Mouse (Mus musculus): Measurements from ENCODE around the gene Bloc1s2.
A peak's percentile ranks its signal among the peaks of the same experiment; 100 is the strongest.
"Not testable (repeated sequence)": the region's sequence is repeated elsewhere in the genome, so short reads cannot be mapped to it uniquely, and the experiment has no call there.

Bloc1s2 gene

GRCm38 (mm10) chr19:44127729-44128497 is 18.3 kb downstream of the Bloc1s2 start:
- no peak for DNase-seq (ENCODE audit: low spot score in 2 of 2)

GRCm38 (mm10) chr19:44121137-44121536 is 25.1 kb downstream of the Bloc1s2 start:
- DNase-seq (ENCODE audit: low spot score in 2 of 2): no peak

- not testable (repeated sequence) for DNase-seq (ENCODE audit: low spot score in 2 of 2)
Observed at GRCm38 (mm10) chr19:44120686-44121085, 25.6 kb downstream of the Bloc1s2 start.

- DNase-seq (ENCODE audit: low spot score in 2 of 2): no peak
Observed at GRCm38 (mm10) chr19:44117793-44118192, 28.5 kb downstream of the Bloc1s2 start.

GRCm38 (mm10) chr19:44111706-44112105 is 34.5 kb downstream of the Bloc1s2 start:
- no peak for DNase-seq (ENCODE audit: low spot score in 2 of 2)

GRCm38 (mm10) chr19:44110356-44110755 is 35.9 kb downstream of the Bloc1s2 start:
- no peak for DNase-seq (ENCODE audit: low spot score in 2 of 2)

- no peak for DNase-seq (ENCODE audit: low spot score in 2 of 2)
Observed at GRCm38 (mm10) chr19:44108996-44109395, 37.2 kb downstream of the Bloc1s2 start.

GRCm38 (mm10) chr19:44107661-44108521 is 38.4 kb downstream of the Bloc1s2 start:
- DNase-seq (ENCODE audit: low spot score in 2 of 2): peak in 1 of 2 experiments; percentile 5

GRCm38 (mm10) chr19:44106831-44107660 is 39.2 kb downstream of the Bloc1s2 start, which contains the start of gene Chuk:
Chuk (minus strand) TSS chr19:44107480.
- peak; percentile 83 to 95 for DNase-seq (ENCODE audit: low spot score in 2 of 2)

GRCm38 (mm10) chr19:44104393-44104792 is 41.9 kb downstream of the Bloc1s2 start:
- no peak for DNase-seq (ENCODE audit: low spot score in 2 of 2)

- DNase-seq (ENCODE audit: low spot score in 2 of 2): no peak
Observed at GRCm38 (mm10) chr19:44103001-44103400, 43.2 kb downstream of the Bloc1s2 start.

- no peak for DNase-seq (ENCODE audit: low spot score in 2 of 2)
Observed at GRCm38 (mm10) chr19:44100840-44101239, 45.4 kb downstream of the Bloc1s2 start.
